Mouse (Mus musculus): ENCODE data around the gene Adam12.

Adam12 gene

DNA sequence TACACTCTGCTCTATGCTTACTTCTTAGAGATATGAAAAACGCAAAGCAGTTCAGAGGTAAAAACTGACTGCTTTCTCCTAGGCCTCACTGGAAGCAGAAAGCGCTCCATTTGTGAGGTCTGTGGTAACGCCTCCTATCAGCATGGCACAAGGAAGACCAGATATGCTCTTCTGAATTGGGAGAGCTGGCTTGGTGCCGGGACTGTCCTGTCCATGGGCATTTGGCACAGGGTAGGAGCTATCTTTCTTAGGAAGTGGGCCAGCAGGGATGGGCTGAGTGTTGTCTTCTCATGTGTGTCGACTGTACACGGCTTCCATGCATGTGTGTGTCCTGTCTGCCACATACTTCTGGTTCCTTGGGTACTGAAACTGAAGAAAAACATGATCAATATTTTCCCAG is 369.7 kb downstream of the Adam12 start:
- no peak for DNase-seq

- no peak for DNase-seq
These were observed 372.4 kb downstream of the Adam12 start for GRCm38 (mm10) chr7:133859548-133859947.

- no peak for DNase-seq
These were observed 373.4 kb downstream of the Adam12 start for GRCm38 (mm10) chr7:133858506-133858905.

- peak; percentile 53 for DNase-seq
These were observed 375.7 kb downstream of the Adam12 start for GRCm38 (mm10) chr7:133856278-133856677.

GRCm38 (mm10) chr7:133850735-133851134 is 381.2 kb downstream of the Adam12 start:
- no peak for DNase-seq

DNA sequence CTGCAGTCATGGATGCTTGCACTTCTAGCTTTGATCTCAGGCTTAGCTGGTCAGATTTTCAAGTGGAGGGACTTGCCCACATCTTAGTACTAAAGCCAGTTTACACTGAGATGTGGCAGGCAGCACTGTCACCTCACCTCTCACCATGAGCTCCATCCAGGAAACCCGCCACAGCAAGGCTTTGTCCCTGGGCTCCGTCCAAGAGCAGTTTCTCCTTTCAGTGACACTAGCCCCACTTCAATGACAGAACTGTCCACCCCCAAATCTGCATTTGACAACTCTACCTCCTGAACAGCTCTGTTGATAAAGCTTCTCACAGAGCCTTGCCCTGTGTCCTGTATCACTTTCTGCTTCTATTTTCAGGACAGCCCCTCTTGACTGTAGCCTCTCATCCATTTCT is 383.8 kb downstream of the Adam12 start:
- no peak for DNase-seq

DNA sequence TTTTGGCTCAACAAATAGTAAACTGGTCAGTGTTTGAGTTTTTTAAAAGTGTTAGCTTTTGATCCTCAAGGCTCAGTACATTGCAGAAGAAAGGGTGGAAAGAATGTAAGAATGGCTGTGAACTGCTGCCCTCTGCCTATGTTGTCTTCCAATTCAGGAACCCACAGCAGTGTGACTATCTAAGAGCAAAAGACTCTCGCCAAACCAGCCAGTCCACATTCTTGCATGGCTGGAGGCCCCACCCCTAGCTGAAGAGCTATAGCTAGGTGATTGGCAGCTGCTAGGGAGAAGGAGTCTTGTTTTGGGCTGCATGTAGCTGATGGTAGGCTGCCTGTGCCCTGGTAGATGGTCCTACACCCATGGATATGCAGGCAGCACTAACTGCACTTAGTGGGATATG is 384.8 kb downstream of the Adam12 start:
- DNase-seq = no peak

DNA sequence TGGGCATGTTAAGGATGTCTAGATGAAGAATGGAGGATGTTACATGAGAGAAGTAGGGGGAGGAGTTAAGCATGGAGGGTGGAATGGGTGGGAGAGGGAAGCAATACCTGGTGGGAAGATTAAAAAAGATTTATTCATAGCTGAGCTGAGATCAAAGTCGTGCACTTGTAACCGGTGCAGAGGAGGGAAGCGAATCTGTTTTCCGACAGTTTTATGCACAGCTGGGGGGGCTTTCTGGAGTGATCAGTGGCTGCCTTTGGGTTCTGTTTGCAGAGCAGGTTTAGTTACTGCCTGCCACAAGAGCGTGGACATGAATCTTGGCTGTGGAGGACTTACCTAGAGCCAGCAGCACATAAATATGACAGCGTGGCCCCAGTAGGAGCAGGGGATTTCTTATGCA is 389.9 kb downstream of the Adam12 start:
- no peak for DNase-seq

- DNase-seq = no peak
These were observed 392.4 kb downstream of the Adam12 start for GRCm38 (mm10) chr7:133839546-133839945.
